Mouse (Mus musculus): ENCODE data around the gene Slc7a12.

The Slc7a12 gene

GRCm38 (mm10) chr3:14480397-14480796 lies at the start of gene Slc7a12:
Gene Slc7a12 (plus strand): TSS chr3:14480697.
- DNase-seq, result no peak

- no peak for DNase-seq
Observed at GRCm38 (mm10) chr3:14432381-14432780, 48.1 kb upstream of the Slc7a12 start.

GRCm38 (mm10) chr3:14446015-14446414 lies 34.5 kb upstream of the Slc7a12 start:
- DNase-seq, result no peak

GRCm38 (mm10) chr3:14446691-14447090 lies 33.8 kb upstream of the Slc7a12 start:
- no peak for DNase-seq
